Mouse (Mus musculus) megakaryocyte, embryonic 14.5 days (primary cell): ENCODE results near the gene Aldh1l1. TPM values are rescaled to one million over a fixed set of nuclear protein-coding genes. Genes with fewer than 3 reads are reported as not detected.

Experiments
- H3K27me3 ChIP-seq: replicated peaks from 2 replicates; pipeline ENCODE3; 2012; ENCODE audit warnings: inconsistent platforms
- H3K36me3 ChIP-seq: replicated peaks from 2 replicates; pipeline ENCODE3; 2012; ENCODE audit warnings: low read length, inconsistent platforms, mixed read lengths
- H3K4me1 ChIP-seq: 2 replicates; pipeline ENCODE4 v1.6.1; 2012; ENCODE audit warnings: inconsistent platforms
- H3K4me3 ChIP-seq: replicated peaks from 2 replicates; pipeline ENCODE3; 2012; ENCODE audit warnings: moderate library complexity, mild to moderate bottlenecking, inconsistent platforms
- H3K9me3 ChIP-seq: 2 replicates; pipeline ENCODE4 v1.6.1; 2012; ENCODE audit warnings: inconsistent platforms
- FLI1 ChIP-seq: IDR thresholded peaks from 2 replicates; pipeline ENCODE4 v1.6.1; 2012; ENCODE audit warnings: low read length, inconsistent platforms, mixed read lengths
- GATA1 ChIP-seq: IDR thresholded peaks from 3 replicates; pipeline ENCODE4 v1.6.1; 2012; ENCODE audit warnings: mixed read lengths, low read length, inconsistent platforms, borderline replicate concordance
- polyA plus RNA-seq: library from polyadenylated mRNA; stranded (reverse); fragments of >175 nt; gene quantifications from 2 replicates; pipeline ENCODE4 v1.2.3, GENCODE M21; 2012; ENCODE audit warnings: low replicate concordance; ENCODE audit not compliant: insufficient read depth

The Aldh1l1 gene
- polyA plus RNA-seq, 1 experiment: 7.4 TPM

DNA sequence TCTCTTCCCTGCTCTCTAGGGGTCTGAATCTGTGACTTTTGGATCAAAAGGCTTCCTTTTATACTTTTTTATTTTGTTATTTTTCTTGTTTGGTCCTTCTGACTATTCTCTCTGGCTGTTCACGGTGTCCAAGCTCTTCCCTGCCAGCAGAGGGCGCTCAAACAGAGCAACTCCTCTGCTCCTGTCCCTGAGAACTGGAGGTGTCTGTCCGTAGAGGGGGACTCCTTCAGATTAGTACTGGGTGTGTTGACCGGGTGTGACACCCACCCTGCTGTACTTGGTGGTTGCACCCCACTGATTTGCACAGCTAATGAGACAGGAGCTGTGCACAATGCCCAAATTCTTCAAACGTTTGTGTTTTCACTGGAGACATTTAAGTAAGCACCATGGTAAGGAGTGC is 121.0 kb downstream of the Aldh1l1 start:
- Histone ChIP-seq H3K4me1 (peaks cover 90% of the 10 kb centered on the region), H3K4me3 (no peak overlapping the region), H3K36me3 (peaks cover 14% of the 10 kb centered on the region), H3K9me3 (no peaks in the 10 kb centered on the region), H3K27me3 (no peaks in the 10 kb centered on the region)
- no peak for TF ChIP-seq GATA1
- no peak for TF ChIP-seq FLI1

DNA sequence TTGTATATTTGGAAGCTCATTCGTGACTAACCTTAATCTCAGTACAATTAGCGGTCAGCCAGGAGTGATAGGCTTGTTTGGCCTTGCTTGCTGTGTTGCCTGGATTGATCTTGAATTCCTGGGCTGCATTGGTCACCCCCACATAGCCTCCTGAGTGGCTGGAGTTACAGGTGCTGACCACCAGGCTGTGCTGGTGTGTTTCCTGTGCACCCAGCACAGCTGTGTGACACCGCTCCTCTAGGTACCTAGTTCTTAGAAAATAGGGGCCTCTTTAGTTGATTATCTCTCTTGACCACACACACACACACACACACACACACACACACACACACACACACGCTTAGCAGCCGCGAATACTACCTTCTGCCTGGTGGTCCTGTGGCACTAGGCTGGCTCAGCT is 122.0 kb downstream of the Aldh1l1 start:
- Histone ChIP-seq H3K9me3 (no peaks in the 10 kb centered on the region), H3K36me3 (peaks cover 24% of the 10 kb centered on the region), H3K27me3 (no peaks in the 10 kb centered on the region), H3K4me1 (peaks cover 90% of the 10 kb centered on the region), H3K4me3 (no peak overlapping the region)
- TF ChIP-seq FLI1: no peak
- TF ChIP-seq GATA1: no peak

DNA sequence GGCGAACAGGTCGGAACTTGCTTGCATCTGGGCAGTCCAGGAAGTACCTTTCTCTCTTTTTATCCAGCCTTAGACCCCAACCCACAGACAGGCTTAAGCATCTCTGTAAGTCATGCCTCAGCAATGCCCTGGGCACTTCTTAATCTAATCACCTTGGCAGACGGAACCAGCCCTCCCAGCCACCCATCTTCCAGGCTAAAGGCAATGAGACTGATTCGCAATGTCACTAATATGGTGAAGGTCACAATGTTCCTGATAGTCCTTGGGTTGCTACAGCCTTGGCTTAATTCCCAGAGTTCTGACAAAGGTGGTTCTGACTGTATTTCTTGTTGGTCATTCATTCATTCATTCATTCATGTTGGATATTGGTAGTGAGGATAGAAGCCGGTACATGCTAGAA is 124.0 kb downstream of the Aldh1l1 start:
- Histone ChIP-seq H3K9me3 (no peaks in the 10 kb centered on the region), H3K4me3 (no peak overlapping the region), H3K36me3 (peaks cover 42% of the 10 kb centered on the region), H3K27me3 (no peaks in the 10 kb centered on the region), H3K4me1 (peaks cover 96% of the 10 kb centered on the region)
- TF ChIP-seq FLI1 (no peak), GATA1 (no peak)

DNA sequence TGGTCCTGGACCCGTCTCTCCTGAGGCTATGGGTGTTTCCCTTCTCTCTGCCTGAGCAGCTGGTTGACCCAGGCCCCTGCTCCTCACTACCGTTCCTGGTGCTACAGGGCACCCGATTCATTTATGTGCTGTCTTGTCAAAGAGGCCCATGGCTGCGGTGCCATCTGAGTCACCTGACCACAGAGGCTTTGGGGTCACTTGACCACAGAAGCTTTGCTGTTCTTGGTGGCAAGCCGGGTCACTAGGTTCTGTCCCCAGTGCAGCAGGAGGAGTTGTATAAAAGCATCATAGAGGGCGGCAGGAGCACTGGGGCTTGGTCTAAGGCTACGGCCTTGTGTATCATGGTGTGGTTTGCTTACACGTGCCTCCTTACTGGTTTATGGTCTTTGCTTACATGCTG is 127.0 kb downstream of the Aldh1l1 start:
- no peaks in the 10 kb centered on the region for H3K27me3 ChIP-seq
- peaks cover 96% of the 10 kb centered on the region for H3K4me1 ChIP-seq
- peaks cover 45% of the 10 kb centered on the region for H3K36me3 ChIP-seq
- H3K9me3 ChIP-seq: no peaks in the 10 kb centered on the region
- TF ChIP-seq GATA1 (no peak), FLI1 (no peak)
- no peak overlapping the region for H3K4me3 ChIP-seq

DNA sequence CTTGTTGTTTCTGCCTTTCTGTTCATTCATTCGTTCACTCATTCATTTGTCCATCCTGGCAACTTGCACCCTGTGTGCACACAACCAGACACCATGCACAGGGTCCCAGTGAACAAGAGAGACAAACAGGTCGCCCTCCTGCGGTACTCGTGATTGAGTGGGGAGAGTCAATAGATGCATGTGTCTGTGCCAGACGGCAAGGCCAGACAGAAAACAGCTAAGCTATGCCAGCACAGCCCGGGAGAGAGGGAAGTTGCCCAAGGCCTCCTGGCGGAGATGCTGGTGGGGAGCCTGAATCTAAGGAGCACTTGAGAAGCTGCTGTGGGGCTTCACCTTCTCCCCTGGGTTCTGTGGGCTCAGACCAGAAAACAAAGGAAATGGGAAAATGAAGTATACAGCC is 129.1 kb downstream of the Aldh1l1 start:
- Histone ChIP-seq H3K27me3 (no peaks in the 10 kb centered on the region), H3K4me3 (peak overlapping the region; percentile 40), H3K9me3 (no peaks in the 10 kb centered on the region), H3K36me3 (peaks cover 50% of the 10 kb centered on the region), H3K4me1 (peaks cover 96% of the 10 kb centered on the region)
- TF ChIP-seq FLI1: no peak
- no peak for TF ChIP-seq GATA1

DNA sequence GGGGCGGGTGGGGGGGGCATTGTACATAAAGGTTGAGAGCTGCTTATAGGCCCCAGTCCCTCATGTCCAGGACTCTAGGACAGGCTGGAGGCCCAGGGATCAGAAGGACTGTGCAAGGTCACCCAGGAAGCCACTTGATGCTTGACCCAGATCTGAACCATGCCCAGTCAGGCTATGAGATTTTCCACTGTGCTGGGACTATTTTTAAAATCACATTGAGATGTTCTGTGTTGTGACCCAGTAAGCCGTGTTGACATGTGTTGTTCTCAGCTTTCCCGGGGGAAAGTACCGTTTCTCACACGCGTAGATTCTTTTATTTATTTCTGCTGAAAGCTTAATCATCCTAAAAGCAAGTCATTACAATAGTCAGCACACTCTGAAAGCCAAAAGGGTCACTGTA is 129.8 kb downstream of the Aldh1l1 start:
- Histone ChIP-seq H3K4me1 (peaks cover 100% of the 10 kb centered on the region), H3K4me3 (no peak overlapping the region), H3K36me3 (peaks cover 53% of the 10 kb centered on the region), H3K9me3 (no peaks in the 10 kb centered on the region), H3K27me3 (no peaks in the 10 kb centered on the region)
- TF ChIP-seq FLI1 (no peak), GATA1 (no peak)

DNA sequence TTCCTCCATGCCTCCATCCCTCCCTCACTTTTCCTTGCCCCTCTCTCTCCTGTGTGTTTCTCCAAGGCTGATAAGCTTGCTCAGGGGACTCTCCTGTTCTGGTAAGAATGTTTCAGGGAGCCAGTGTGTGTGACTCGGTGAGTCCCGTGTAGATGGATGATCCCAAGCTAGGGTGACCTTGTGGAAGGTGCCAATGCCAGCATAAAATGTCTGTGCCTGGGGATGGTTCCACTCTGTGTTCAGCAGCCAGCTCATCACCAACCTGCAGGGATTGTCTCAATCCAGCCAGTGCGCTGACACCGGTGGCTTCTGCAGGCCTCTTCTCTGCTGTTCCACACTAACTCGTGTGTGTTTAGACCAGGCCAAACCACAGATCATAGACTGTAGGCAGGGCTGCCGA is 130.3 kb downstream of the Aldh1l1 start:
- Histone ChIP-seq H3K36me3 (peaks cover 54% of the 10 kb centered on the region), H3K4me1 (peaks cover 100% of the 10 kb centered on the region), H3K9me3 (no peaks in the 10 kb centered on the region), H3K27me3 (no peaks in the 10 kb centered on the region), H3K4me3 (peak overlapping the region; percentile 39)
- TF ChIP-seq GATA1: no peak
- no peak for TF ChIP-seq FLI1

DNA sequence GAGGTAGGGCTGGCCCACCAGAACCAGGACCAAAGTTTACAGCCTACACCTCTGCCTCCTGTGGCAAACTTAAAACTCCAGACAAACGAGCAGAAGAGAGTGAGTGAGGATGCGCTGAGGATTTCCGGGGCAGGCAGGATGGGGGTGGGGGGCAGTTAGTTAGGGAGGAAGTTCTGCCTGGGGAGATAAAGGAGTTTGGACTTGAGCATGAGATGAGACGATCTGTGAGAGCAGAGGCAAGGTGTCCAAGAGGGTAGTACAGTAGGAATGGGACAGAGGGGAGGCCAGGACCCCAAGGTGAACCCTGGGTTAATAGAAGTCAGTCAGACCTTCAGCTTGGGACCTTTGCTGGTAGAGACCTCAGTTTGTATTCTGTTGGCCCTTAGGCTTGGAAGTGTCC is 132.0 kb downstream of the Aldh1l1 start:
- Histone ChIP-seq H3K27me3 (no peaks in the 10 kb centered on the region), H3K4me3 (peak overlapping the region; percentile 89), H3K4me1 (peaks cover 100% of the 10 kb centered on the region)

DNA sequence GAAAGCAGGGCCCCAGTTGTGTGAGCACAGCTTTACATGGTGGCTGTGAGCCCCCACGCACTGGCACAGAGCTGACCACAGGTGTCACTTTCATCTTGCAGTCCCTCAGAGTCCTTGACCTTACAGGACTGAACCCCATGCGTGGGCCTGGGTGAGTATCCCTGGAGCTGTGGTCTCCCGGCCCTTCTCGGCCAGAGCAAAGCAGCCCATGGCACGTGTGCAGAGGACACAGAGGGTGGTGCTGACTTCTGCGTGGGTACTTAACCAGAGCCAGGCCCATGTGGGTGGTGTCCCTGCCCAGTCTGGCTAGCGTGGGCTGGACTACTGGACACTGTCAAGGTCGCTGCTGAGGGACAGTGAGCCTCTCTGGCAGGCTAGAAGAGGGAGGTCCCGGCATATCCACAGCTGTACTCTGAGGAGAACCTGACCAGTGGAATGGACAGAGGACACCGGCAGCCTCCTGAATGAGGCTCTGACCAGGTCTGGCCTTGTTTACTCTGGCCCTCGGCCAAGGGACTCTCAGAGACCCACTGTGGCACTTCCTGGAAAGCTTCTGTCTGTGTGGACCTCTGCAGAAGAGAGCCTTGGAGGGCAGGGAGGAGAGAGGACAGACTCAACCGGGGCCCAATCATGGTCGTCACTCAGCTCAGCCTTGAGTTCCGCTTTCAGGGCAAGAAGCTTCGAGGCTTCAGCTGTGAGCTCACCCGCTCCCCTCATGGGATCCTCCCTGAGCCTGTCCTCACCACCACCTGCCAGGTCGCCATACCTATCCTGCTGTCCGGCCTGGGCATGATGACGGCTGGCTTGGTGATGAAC is 132.8 kb downstream of the Aldh1l1 start:
- Histone ChIP-seq H3K4me3 (peak overlapping the region; percentile 89), H3K36me3 (peaks cover 33% of the 10 kb centered on the region), H3K9me3 (no peaks in the 10 kb centered on the region), H3K4me1 (peaks cover 100% of the 10 kb centered on the region), H3K27me3 (no peaks in the 10 kb centered on the region)
- no peak for TF ChIP-seq FLI1
- TF ChIP-seq GATA1: no peak

More for the DNA sequence above, 132.0 kb downstream of the Aldh1l1 start:
- TF ChIP-seq FLI1 (no peak), GATA1 (no peak)
- peaks cover 41% of the 10 kb centered on the region for H3K36me3 ChIP-seq
- no peaks in the 10 kb centered on the region for H3K9me3 ChIP-seq

DNA sequence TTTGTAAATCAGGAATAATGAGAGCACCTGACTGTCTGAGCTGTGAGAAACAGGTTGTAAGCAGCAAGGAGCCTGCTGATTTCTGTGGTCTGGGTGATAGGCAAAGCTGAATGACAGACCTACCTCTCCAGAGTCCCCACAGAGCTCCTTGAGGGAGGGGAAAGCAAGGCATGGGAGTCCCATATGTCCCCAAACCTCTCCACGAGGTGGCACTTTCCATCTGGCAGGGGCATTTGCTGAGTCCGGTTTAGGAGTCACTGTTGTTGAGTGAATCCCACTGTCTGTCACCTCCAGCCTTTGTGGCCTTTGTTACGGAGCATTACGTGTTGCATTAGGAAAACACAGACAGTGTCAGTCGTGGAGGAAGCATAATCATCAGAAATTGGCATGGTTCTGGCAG is 133.7 kb downstream of the Aldh1l1 start:
- Histone ChIP-seq H3K4me1 (peaks cover 100% of the 10 kb centered on the region), H3K27me3 (no peaks in the 10 kb centered on the region), H3K9me3 (no peaks in the 10 kb centered on the region), H3K4me3 (peak overlapping the region; percentile 89), H3K36me3 (peaks cover 31% of the 10 kb centered on the region)
- TF ChIP-seq FLI1 (no peak), GATA1 (no peak)
